Mouse (Mus musculus) C3H10T1/2 (cell line): Measurements from ENCODE around the gene Gm5169. TPM values are rescaled to one million over a fixed set of nuclear protein-coding genes. Genes with fewer than 3 reads are reported as not detected.

Experiments
- polyA plus RNA-seq, 2 experiments: library from polyadenylated mRNA; unstranded; fragments of >200 nt; fragmentation: generic; extraction: Trizol; gene quantifications; one replicate each; pipeline ENCODE4 v1.2.1; 2012; ENCODE audit warnings: missing spikeins in 2 of 2

Gene Gm5169
- polyA plus RNA-seq = not detected

GRCm38 (mm10) chrX:25301355-25301754, at the start of gene Gm5169:
Gm5169 (minus strand) TSS chrX:25301455.

